Mouse (Mus musculus): ENCODE measurements around the gene Fbxl2. TPM values are rescaled to one million over a fixed set of nuclear protein-coding genes. Genes with fewer than 3 reads are reported as not detected.

Fbxl2 gene
- total RNA-seq, 2 experiments from 2014 or later: 4.9 to 5.7 TPM

DNA sequence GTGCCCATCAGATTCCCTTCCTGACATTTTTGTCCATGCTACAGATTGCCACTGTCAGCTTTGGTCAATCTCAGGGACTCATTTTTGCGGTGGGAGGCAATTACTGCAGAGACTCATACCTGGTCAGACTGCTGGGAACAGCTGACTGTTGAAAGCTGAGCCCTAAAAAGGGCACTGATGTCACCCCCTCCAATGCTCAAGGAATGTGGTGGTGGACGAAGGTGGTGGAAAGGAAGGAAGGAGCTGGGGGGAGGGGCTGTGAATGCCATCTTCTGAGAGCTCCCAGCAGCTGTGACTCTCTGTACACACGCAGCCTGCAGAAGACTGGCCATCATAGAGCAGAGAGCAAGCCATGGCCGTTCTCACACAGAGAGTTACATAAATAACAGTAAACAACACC lies 23.9 kb downstream of the Fbxl2 start:
- no peak for DNase-seq (ENCODE audit: low spot score in 2 of 2)

DNA sequence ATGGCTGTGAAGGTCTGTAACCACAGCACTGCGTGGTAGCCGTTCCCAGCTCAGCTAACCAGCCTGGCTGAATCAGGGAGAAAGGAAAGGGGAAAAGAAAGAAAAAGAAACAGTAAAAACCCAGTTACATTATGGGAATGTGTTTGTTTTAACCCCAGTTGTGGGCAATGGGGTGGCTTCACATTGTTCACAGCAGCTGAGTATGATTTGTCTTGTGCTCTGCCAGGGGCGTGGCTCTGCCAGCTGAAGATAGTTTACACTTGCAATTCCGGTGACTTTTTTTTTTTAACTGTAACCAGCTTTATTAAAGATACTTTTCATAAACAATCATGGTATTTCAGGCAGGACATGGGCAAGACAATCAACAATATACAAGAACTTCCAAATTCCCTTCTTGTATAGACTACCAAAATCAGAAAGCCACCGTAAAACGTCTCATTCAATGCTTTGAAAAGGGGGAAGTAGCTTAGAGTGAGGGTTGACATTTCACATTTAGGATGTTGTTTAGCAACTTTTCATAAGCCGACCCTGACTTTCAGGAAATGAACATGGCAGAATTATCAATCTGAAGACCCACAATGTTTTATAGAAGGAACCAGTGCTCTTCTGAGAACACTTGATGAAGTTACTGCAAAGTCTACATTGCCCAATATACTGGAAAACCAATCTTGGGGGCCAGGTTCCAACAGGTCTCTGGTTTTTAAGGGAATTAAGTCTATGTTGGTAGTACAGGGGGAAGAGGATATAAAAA lies 26.8 kb downstream of the Fbxl2 start:
- DNase-seq (ENCODE audit: low spot score in 2 of 2): no peak

DNA sequence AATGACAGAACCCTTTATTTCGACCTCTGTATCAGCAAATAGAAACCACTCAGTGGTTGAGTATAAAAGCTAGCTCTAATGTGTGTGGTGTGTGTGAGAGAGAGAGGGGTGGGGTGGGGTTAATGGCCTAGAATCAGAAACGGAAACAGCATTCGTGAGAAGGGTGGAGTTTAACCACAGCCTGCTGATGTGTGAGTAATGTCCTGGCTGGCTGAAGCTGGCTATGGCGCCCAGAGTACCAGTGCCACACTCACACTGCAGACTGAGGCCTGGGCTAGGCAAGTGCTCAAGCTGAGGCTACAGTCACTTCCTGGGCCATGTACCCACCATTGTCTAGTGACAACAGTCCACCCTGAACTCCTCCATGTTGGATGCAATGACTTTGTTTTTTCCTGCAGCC lies 29.6 kb downstream of the Fbxl2 start:
- no peak for DNase-seq (ENCODE audit: low spot score in 2 of 2)

DNA sequence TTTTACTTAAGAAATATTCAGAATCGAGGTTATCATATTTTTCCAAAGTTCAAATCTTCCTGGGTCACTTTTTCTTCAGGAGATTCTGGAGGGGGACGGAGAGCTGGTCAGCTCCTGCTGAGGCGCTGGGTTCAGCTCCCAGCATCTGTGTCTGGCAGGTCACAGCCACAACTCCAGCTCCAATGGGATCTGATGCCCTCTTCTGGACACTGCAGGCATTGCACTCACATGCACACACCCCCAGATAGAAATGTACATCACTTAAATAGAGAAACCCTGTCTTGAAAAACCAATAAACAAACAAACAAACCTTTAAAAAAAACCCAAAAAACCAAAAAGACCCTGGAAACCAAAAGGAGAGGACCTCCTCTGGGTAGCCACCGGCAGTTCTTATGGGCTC lies 30.3 kb downstream of the Fbxl2 start:
- DNase-seq (ENCODE audit: low spot score in 2 of 2): no peak

DNA sequence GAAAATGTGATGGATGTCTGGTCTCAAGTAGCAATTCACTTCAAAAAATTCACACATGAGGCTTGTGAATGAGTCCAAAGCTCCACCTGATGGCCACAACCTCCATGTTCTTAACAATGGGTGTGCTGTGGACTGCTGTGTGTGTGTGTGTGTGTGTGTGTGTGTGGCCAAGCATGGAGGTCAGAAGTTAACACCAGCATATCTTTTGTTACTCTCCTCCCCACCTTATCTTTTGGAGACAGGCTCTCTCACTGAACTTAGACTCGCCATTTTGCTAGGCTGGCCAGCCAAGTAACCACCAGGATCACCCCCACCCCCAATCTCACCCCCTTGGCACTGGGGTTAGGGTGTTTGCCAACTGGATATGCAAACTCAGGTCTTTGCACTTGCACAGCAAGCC lies 32.0 kb downstream of the Fbxl2 start:
- no peak for DNase-seq (ENCODE audit: low spot score in 2 of 2)

DNA sequence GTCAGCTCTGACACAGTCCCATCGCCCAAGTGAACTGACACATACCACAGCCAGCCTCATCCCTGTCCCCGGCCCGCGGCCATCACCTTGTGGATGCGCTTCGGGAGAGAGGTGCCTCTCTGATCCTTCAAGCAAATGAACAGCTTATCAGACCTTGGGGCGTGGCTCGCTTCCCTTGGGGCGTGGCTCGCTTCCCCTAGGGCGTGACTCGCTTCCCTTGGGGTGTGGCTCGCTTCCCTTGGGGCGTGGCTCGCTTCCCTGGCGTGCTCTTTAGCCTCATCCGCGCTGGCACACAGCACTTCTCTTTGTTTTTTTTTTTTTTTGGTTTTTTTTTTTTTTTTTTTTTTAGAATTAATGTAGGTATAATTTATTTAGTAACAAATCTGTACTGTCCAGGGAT lies 34.8 kb downstream of the Fbxl2 start:
- DNase-seq (ENCODE audit: low spot score in 2 of 2): no peak

DNA sequence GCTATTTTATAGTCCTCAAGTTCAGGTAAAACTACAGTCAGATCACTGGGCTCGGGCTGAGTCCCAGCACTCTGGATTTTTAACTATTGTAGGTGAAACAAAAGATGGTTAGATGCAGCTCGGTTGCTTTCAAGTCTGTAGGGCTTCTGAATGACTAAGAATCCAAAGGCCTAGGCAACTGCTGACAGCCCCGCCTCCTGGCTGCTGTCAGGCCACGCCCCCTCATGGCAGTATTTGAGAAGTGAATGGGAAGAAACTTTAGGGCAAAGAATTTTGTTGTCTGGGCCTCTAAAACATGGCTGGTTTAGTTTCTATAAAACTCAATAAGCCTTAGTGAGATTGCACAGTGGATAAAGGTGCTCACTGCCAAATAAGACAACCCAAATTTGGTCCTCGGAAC lies 36.5 kb downstream of the Fbxl2 start:
- DNase-seq (ENCODE audit: low spot score in 2 of 2): no peak

DNA sequence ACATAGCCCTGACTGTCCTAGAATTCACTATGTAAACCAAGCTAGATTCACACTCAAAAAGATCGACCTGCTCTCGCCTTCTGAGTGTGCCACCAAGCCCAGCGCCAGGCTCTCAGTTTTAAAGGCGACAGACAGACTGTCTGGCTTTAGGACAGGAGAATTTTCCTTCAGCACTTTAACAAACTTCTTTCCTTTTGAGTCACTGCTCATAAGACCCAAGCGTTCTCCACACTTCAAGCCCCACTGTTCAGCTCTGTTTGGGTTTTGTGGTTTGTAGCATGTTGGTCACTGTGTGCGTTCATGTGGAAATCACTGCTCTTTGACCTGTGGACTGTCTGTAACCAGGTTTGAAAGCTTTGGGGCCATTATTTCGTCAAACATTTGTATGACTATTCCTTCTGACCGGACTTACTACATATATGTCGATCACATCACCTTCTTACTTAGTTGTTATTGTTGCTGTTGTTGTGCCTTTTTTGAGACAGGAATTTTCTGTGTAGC lies 38.1 kb downstream of the Fbxl2 start:
- no peak for DNase-seq (ENCODE audit: low spot score in 2 of 2)

DNA sequence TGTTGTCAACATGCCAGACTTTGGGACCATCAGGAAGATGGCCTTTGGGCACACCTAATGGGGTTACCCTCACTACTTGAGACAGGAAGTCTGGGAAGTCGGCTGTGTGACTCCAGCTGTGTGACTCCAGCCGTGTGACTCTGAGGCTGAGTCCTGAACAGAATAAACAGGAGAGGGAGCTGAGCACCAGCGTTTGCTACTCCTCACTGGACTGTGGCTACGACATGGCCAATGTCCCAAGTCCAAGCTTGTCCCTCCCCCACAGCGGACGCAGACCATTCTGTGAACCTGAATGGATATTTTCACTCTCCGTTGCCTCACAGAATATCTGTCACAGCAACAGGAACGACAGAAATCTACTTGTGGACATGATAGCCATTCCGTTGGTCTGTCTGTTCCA lies 39.2 kb downstream of the Fbxl2 start:
- DNase-seq (ENCODE audit: low spot score in 2 of 2): no peak

DNA sequence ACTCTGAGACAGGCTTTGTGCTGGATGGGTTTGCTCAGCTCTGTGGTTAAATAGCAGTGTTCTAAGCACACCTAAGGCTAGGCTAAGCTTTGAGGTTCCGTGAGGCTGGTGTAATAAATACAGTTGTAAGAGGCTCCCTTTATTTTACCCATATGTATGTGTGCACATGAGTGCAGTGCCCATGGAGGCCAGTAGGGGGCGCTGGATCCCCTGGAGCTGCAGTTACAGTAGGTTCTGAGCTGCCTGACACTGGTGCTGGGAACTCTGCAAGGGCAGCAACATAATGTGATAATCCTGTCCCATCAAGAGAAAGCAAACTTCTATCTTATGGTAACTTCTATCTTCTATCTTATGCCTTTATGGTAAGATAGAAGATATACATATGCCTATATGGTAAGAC lies 47.7 kb downstream of the Fbxl2 start:
- DNase-seq (ENCODE audit: low spot score in 2 of 2): no peak

DNA sequence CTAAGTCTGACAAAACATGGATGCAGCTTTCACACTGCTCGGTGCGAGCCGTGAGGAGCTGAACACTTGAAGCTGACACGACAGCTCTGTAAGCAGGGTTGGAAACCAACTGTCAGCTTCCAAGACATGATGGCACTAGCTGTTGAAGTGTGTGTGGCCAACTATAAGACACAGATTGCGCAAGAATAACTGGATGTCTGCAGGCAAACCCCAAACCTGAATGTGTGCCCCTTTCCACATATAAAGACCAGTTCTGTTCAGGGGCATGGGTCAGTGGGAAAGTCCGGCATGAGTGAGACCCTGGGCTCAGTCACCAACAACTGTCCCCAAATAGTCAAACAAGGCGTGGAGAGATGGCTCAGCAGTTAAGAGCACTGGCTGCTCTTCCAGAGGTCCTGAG lies 53.2 kb downstream of the Fbxl2 start:
- DNase-seq (ENCODE audit: low spot score in 2 of 2): no peak

DNA sequence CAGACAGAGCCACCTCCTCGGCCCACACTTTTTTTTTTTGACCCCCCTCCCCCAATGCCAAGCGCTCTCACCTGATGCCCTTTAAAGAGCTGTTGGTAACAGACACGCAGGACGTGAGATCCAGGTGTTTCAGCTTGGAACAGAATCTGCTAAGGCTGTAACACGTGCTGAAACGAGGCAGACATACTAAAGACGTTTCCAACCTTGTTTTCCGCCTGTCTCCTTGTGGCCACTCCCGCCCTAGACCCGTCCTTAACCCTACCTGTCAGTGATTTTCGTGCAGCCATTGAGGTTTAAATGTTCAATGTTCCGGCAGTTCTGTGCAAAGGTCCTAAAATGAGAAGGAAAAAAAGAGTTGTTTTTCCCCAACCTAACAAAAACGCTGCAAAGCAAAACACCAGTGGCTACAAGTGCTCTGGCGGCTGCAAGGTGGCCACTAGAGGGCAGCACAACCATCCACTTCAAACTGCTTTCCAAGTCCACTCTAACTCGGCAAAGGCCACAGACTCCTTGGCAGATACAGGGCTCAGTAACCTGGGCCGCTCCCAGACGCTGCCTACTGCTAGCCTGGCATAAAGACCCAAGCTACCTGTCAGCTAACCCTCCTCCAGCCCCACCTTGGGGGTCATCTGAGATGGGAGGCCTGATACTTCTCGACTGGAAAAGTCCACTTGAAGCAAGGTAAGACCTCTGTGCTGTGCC lies 55.3 kb downstream of the Fbxl2 start:
- DNase-seq (ENCODE audit: low spot score in 2 of 2): peak; percentile 66

DNA sequence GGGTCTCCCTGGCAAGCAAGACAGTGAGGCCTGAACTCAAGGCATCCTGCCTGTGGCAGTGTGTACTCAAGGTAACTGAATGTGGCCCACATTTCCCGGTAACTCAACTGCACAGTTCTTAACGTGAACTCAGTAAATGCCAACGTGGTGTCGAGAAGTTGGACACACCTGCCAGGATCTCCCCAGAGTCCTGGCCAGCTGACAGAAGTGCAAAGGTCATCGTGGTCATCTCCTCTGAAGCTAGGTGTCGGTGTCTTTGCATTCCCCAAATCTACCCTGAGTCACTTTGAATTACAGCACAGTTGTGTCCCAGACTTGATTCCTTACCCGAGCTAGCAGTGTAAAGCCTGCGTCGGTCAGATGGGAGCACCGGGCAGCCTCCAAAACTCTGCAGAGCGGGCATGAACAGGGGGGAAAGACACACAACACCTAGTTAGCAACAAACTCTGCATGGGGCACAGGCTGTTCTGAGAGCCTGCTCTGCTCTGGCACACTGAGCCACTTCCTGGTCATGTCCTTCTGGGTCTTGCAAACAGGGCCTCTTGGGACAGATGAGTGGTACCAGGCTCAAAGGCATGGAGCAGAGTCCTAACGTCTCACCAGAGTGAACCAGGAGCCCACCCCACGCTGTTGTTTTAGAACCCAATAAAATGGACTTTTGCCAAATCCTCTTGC lies 60.9 kb downstream of the Fbxl2 start:
- DNase-seq (ENCODE audit: low spot score in 2 of 2): no peak

DNA sequence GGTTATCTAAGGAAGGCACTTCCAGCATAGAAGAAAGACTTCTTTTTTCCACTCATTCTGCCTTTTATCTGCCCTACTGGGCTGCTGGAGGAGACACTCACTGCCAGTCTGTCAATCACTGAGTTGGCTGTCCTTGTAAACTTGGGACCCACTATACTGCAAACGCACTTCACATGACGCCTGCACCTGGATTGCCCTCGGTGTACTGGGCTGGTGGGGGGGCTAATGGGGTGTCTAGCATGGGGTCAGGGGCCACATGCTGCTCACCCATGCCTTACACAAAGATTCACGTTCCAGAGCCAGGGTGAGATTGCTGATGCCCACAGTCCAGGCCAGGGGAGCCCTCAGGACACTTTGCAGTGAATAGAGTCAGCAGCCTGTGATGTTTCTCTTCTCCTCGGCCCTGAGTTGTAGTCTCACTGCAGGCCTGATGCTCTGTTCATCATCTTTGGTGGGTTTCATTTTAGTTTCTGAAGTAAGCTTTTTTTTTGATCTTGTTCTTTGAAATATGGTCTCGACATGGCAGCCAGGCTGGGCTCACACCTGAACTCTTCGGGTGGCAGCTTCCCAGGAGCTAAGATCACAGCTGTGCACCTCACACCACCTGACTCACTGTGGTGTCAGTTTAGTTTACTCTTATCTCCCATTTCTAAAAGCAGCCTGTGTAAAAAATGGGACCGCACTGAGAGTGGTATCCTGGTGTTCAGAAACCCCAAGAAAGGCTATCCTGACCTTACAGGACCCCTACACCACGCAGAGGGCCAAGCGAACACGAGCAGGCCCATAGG lies 62.9 kb downstream of the Fbxl2 start:
- DNase-seq (ENCODE audit: low spot score in 2 of 2): no peak

DNA sequence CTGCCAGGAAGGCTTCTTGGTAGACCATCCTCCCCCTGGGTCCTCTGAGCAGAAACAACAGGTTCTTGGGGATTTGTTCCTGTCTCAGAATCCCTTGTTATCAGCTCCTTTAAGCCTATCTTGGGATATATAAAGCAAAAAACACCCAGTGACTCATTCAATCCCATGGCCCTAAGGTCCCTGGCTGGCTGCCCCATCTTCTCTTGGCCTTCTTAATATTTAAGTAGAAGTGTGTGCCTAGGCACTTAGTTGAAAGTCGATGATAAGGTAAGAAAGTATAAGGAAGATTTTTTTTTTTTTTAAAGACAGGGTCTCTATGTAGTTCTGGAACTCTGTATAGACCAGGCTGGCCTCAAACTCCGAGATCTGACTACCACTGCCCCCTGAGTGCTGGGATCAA lies 63.5 kb downstream of the Fbxl2 start:
- DNase-seq (ENCODE audit: low spot score in 2 of 2): no peak

DNA sequence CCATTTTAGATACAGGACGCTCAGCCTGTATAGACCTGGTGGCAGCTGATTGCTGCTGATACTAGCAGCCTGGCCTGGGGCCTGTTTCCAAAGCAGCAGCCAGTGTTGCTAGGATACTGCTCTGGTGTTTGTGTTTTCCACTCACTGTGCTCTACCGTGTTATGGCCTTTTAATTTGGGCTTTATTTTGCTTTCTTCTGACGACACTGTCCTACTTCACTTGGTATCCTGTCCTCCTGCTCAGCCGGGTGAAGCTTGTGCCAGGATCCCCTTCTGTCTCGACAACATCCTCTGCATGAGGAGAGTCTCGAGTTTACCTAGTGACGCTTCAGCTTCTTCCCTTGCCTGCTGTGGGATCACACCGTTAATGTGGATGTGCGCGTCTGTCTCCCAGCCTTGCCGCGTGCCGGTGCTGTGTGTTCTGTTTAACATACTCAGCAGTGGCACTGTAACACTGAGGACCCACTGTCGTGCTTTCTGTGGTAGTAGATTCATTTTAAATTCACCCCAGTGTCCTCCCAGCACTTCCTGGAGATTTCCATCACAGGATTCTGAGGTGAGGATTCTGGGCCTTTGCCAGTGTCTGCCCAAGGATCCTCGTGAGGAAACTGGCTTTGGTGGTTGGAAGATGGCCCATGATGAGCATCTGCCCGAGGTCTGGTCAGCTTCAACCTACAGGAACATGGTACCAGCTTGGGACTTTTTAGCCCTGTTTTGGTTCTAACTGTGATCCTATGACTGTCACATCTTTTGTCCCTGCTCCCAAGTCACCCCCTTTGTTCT lies 64.7 kb downstream of the Fbxl2 start:
- no peak for DNase-seq (ENCODE audit: low spot score in 2 of 2)

DNA sequence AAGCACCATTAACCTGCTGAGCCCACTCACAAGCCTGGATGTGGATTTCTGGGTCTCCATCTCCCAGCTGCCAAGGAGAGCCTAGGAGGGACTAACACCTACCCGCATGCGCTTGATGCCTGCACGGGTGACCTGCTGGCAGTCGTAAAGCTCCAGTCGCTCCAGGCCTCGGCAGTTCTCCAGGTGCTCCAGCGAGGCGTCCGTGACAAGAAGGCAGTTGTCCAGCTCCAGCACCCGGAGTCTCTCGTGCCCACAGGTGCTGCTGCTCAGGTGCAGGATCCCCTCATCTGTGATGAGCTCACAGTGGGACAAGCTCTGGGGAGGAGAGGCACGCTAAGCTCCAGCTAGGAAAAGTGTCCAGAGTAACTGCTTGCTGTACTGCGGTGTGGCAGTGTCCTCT lies 66.6 kb downstream of the Fbxl2 start:
- DNase-seq (ENCODE audit: low spot score in 2 of 2): no peak

DNA sequence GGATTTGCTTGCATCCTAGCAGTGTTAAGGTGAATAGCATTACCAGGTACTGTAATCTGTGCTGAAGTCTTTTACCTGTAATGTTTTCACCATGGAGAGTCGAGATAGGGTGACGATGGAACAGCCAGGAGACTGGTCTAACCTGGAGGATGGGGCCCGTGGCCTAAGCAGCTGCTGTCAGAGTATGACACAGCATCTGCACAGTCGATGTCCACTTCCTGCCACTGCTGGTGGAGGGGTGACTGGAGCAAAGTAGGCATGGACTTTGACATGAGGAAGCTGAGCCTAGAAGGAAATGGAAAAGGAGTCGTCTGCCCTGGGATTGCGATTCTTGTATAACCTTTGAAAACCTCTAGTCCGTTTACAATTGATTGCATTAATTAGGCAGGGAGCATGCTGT lies 67.3 kb downstream of the Fbxl2 start:
- no peak for DNase-seq (ENCODE audit: low spot score in 2 of 2)

DNA sequence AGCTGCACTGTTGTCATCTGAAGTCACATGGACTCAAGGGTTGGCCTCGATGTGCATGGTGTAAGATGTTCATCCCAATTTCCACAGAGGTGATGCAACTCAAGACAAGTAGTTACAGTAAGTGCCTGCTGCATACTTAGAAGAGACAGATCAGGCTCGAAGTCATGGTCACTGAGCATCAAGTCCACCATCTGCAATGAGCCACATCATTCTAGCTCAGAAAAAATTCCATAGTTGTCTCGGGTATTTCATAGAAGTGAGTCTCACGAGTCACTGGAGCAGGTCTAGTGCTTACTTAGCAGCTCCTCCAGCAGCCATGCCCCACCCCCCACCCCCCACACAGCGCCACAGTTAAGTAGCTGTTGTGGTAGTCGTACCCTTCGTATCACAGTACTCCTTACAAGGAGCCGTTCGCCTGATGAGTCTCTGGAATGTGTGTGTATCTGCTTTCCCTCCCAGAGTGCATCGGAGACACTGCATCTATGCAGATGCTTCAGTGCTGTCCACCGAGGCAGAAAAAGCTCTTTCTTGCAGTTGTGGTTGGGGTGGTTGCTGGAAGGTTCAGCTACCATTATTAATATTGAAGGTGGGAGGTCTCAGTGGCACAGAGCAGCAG lies 68.7 kb downstream of the Fbxl2 start:
- no peak for DNase-seq (ENCODE audit: low spot score in 2 of 2)

DNA sequence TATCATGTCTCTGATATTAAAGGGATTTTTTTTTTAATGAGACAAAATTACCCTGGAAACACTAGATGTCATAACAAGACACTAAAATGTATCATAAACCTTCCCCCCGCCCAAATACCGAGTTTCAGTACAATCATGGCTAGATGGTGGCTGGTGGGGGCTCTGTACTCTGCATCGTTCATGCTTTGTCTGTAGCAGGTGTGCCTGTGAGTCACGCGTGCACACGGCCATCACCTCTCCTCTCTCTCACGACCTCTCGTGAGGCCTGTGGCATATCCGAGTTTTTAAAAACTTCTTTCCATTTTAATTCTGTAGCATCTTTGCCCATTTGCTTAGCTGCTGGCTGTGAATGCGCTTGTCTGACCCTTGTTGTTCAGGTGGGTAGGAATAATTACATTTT lies 69.7 kb downstream of the Fbxl2 start:
- DNase-seq (ENCODE audit: low spot score in 2 of 2): no peak
